Mouse (Mus musculus): ENCODE data around the gene Dennd1a.

The Dennd1a gene

DNA sequence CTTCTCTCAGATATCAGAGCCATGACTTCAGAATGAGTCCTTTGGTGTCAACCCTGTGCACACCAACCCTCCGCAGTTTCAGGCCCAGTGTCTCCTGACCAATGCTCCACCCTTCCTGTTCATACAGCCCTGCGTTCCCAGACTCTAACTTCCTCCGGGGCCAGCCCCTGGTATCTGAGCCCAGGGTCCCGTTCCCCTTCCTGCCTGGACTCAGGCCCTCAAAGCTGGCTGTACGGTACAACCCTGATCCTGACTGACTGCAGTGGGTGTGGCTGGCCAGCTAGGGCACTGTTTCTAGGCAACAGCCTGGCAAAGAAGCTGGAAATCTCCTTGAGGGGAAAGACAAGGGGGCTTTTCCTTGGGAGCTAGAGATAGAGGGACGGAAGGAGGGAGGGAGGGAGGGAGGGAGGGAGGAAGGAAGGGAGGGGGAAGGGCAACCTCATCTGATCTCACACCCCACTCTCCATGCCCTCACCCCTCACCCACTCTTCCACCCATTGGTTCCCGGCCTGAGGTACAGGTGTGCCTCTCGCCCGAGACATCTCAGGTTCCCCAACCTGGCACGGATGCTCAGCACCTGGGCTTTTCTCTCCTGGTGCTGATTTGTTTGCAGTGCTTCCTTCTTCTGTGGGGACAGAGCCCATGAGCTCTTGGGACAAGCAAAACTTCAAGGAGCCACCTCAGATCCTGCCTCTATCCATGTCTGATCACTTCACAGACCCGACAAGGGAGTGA lies 521.0 kb downstream of the Dennd1a start:
- DNase-seq = no peak

DNA sequence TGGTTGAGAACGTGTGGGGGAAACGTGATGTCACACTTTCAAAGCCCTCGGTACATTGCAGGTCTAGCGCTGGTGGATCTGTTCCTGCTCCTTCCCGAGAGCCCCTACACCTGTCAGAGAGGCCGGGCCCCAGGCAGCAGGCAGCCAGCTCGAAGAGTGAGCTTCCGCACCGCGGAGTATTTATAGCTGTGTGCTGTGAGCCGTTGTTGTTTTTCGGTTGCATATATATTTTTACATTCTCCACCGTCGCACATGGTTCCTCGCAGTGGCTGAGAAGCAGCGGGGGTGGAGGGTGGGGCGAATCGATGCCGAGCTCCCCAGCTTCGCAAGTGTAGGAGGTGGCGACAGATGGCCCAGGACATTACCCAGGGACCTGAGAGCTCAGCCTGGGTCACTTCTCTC lies 522.1 kb downstream of the Dennd1a start:
- peak; percentile 80 for DNase-seq

DNA sequence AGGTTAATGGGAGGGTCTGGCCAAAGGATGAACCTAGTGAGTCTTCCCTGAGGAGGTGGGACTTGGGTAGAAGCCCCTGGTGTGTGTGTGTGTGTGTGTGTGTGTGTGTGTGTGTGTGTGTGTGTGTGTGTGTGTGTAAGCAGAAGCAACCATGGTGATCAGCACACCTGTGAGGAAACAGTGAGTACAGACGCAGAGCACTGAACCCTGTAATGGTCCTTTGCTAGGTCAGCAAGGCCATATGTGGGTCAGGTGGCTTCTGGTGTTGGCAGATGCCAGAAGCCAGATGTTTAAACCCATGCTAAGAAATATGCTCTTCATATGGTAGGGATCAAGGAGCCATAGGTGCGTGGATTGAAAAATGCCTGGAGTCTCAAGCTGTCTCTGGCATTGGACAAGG lies 522.7 kb downstream of the Dennd1a start:
- no peak for DNase-seq

DNA sequence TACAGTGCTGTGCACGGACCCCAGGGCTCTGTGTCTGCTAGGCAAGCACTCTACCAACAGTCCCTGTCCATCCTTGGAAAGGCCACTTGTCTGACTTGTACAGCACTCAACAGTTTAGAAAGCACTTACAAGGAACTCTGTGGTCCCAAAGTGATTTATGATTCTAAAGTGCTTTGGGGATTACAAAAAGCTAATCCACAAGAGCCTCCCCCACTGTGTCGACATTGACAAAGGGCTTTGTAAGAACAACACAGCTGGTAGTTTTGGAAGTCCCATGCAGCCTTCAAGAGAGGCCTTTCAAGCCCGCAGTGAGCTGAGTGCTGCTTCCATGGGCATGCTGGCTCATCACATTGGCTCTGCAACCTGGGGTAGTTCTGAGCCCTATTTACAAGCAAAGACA lies 523.6 kb downstream of the Dennd1a start:
- no peak for DNase-seq

DNA sequence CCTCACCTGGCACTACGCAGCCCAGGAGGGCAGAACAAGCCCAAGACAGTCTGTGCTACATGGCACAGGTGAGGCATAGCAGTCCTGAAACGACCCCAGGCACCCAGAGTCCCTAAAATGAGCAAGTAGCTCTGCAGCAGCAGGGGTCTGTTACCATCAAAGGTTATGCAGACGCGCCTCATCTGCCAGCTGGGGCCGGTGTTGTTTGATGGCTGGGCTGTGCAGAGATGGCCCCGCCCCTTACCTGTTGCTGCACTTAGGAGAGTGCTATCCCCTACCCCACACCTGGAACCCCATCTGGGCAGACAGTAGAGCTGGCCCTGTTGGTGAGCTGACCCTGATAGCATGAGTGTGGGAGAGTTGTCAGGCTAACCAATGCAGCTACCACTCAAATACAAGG lies 526.6 kb downstream of the Dennd1a start:
- DNase-seq = no peak

DNA sequence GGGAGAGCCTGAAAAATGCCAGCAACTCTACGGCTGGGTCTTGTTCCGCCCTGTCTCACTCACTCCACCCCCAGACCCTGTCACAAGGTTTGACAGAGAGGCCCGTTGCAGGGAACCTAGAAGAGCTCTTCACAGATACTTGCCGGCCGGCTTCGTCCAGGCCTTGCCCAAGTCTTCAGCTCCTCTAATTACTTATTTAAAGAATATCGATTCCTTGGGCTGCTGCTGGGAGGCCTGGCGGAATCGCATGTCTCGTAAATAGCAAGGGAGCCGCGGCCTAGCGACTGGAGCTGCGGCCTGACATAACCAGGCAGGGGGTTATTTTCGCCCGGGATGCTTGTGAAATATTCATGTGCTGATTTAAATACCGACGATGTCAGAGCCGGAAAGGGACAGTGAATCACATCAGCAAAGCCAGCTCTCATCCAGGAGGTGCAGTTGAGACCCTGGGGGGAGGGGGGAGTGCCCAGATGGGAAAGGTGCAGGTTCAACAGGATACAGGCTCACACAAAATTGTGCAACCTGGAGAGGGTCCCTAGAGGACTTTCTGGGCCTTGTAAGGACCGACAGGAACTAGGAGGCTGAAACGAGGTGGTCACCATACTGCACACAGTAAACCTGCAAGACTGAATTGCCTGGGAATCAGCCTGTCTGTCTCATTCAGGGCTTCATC lies 528.7 kb downstream of the Dennd1a start:
- no peak for DNase-seq

DNA sequence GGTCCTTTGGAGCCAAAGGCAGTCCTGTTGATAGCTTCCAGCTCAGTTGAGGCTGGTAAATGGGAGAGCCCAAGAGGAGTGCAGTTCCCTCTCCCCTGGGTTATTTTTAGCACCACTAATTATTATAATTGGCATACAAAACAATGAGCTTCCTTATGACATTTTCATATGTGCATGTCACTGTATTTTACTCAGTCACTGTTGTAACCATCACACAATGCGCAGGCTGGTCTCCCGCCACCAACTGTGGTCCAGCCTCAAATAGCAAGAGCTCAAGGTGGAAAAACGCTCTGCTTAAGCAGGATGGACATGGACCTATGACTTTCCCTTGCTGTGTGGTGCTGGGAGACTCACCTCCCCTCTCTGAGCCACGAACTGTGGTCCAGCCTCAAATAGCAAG lies 529.4 kb downstream of the Dennd1a start:
- DNase-seq = no peak

DNA sequence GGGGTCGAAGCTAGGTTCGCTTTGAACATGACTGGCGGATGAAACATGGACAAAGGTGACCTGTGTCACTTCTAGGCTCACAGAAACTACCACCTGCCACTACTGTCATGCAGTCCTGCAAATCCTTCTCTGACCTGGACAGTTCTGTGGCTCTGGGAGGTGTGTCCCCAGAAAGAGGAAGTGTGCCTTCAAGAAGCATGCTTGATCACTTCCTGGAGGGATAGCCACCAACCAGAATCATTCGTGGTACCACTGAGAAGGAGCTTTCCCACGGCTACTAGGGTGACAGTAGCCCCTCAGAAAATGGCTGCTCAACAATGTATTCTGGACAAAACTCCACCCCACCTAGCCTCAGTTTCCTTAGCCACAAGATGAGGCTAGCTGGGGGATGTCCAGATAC lies 530.2 kb downstream of the Dennd1a start:
- DNase-seq = no peak

DNA sequence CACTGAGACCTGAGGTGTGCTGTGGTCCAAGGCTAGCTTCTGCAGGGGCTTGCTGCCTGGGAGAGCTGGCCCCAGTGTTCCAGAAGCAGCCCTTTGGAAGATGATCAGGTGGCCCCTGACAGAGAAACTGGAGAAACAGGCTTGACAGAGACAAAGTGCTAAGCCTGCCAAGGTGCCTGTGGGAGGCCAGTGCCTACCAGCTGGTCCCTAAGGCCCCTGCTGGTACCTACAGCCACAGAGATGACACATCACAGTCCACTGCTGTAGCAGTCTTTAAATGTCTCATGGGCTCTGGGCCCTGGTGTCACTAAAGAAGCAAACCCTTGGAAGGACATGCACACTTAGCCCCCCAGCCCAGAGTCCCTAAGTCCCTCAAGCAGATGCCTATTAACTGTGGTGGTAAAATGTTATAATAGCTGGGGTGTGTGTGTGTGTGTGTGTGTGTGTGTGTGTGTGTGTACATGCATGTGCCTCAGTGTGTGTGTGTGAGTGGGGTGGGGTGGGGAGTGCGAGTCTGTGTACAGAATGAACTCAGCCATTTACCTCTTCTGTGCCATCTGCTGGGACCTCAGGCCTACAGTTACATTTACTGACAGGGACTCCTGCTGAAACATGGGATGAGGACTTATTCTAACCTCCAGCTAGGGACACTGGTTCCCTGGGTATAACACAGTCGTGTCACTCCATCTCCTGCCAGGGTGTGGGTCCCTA lies 530.8 kb downstream of the Dennd1a start:
- DNase-seq = no peak

DNA sequence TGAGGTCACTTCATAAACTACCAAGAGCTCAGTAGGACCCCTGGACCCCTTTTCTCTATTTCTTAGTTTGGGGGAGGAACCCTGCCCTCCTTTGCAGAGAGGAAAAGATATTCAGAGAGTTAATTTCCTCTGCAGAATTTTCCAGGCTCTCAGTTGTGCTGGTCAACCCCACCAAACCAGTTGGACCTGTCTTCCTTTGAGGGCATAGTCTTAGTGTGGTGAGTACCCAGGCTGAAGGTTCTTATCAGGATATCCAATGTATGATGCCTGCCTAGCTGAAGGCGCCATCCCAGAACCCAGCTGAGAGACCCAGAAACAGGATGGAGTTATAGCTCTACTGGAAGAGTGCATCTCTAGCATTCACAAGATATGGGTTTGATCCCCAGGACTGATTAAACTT lies 536.1 kb downstream of the Dennd1a start:
- DNase-seq = no peak

DNA sequence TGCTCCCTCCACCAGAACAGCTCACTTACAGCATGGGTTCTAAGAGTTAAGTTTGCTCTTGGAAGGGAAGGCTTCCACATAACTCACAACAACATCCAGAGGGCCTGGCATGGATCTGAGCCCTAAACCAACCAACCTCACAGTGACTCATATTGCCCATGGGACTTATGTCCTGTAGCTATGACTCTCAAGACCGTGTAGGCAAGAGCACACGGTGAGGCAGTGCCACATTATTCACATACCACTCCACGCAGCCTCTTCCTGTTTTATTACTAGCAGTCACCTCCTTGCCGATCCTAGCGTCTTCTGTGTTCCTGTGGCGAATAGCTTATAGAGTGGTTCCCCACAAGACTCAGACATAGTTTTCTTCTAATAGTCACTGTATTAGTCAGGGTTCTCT lies 537.9 kb downstream of the Dennd1a start:
- DNase-seq = no peak

All from right cerebral cortex, postnatal 25 days (tissue).